Mouse (Mus musculus) kidney, postnatal 25 days (tissue): ENCODE measurements around the gene Uck2.

Experiments used
- DNase-seq, 2 experiments: peaks; one replicate each; pipeline ENCODE4 v3.0.0; 2021; ENCODE audit warnings: mixed read lengths in 2 of 2

Gene Uck2

GRCm38 (mm10) chr1:167205177-167205750 lies 79.9 kb downstream of the Uck2 start:
- no peak for DNase-seq

GRCm38 (mm10) chr1:167204421-167204820 lies 80.7 kb downstream of the Uck2 start:
- no peak for DNase-seq

- DNase-seq, result no peak
Observed at GRCm38 (mm10) chr1:167194766-167195165, 90.4 kb downstream of the Uck2 start.

DNA sequence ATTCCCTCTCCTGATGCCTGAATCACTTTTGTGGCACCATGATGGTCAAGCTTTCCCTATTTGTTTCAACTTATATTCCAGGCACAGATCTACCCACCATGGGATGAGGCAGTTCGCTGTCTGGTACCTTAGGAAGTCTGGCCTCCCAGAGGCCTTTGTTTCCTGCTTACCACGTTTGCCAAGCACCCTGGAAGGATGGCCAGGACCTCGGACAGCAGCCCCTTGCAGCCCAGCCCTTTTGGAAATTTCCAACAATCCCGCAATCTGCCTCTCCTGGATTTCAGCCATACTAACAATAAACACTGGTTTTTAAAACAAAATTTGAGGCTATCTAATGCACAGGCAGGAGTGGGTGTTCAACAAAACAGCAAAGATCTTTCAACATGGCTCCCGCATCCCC lies 97.3 kb downstream of the Uck2 start:
- no peak for DNase-seq

DNA sequence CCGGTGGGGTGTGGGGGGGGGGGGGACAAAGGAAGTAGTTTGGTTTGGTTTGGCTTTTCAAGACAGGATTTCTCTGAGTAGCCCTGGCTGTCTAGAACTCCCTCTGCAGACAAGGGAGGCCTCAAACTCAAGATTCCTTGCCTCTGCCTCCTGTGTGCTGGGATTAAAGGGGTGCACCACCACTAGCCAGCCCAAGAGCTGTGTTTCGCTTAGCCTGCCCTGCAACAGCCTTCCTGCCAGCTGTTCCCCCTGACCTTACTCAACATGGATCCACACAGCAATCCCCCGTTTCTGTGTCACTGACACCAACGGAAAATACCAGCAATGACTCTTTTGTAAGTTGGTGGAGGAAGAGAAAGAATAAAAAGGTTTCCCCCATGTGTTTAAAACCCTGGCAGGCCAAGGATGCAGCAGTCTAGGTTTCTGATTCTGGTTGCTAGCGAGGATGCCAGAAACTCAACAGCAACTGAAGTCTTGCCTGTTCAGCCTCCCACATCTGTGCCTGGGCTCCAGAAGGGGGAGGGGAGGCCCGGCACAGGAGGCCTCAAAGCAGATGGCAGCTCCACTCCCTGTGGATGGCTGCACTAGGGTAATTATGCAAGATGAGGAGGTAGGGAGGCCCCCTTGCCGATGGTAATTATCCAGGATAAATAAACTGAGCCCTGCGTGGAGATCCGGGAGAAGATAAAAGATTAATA lies 103.1 kb downstream of the Uck2 start:
- DNase-seq, result no peak
